Mouse (Mus musculus) hindbrain, embryonic 10.5 days (tissue): ENCODE results near the gene Ms4a12. TPM values are rescaled to one million over a fixed set of nuclear protein-coding genes. Genes with fewer than 3 reads are reported as not detected.

Experiments
- DNase-seq: peaks from one replicate; pipeline ENCODE4 v3.0.0-alpha.2; 2017; ENCODE audit warnings: low spot score
- H3K27ac ChIP-seq: fragments of 300-500 bp; sonication (generic); 2 replicates; pipeline ENCODE4 v1.5.1; 2016; ENCODE audit warnings: mild to moderate bottlenecking, moderate library complexity
- H3K27me3 ChIP-seq: fragments of 300-500 bp; sonication (generic); 2 replicates; pipeline ENCODE4 v1.6.1; 2016; ENCODE audit warnings: mild to moderate bottlenecking; ENCODE audit not compliant: poor library complexity, insufficient read depth, severe bottlenecking
- H3K36me3 ChIP-seq: fragments of 300-500 bp; sonication (generic); 2 replicates; pipeline ENCODE4 v1.6.1; 2016; ENCODE audit warnings: mild to moderate bottlenecking, moderate library complexity
- H3K4me1 ChIP-seq: fragments of 300-500 bp; sonication (generic); replicated peaks from 2 replicates; pipeline ENCODE4 v1.6.1; 2016; ENCODE audit warnings: mild to moderate bottlenecking
- H3K4me3 ChIP-seq: fragments of 300-500 bp; sonication (generic); 2 replicates; pipeline ENCODE4 v1.5.1; 2016; ENCODE audit warnings: mild to moderate bottlenecking, moderate library complexity
- H3K9me3 ChIP-seq: fragments of 300-500 bp; sonication (generic); 2 replicates; pipeline ENCODE4 v1.6.1; 2016; ENCODE audit warnings: mild to moderate bottlenecking, moderate library complexity
- WGBS: fragments of 180-500 bp; shearing (Covaris S2); methylation state at CpG from one replicate; pipeline ENCODE4 v1.1.7; 2016; 5-methylcytosine and 5-hydroxymethylcytosine counted together
- polyA plus RNA-seq: library from polyadenylated mRNA; unstranded; fragments of >200 nt; fragmentation: Nextera tagmentation; extraction: Ambion mirVana; gene quantifications from 2 replicates; pipeline ENCODE4 v1.2.1, GENCODE M21; 2016

Gene Ms4a12
- polyA plus RNA-seq, 1 experiment from 2014 or later = not detected

DNA sequence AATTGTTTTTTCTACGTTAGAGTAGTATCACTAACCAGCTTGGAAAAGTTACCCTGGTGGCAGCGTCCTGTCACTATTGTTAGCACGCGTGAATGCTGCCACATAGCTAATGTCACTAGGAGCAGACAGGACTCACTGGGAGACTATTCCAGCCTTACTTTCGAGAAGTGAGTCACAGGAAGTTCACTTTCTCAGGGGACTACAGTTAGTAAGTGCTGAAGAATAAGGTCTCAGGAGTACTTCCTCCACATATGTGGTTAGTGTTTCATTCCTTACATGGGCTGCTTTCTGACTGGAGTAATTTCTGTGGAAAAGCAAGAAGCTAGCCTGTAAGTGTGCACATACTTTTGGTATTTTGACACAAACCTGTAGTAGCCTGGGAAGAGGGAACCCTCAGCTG, 2.0 kb upstream of the Ms4a12 start:
- Histone ChIP-seq H3K4me1 (no peaks in the 10 kb centered on the region), H3K36me3 (no peaks in the 10 kb centered on the region), H3K27ac (no peak overlapping the region), H3K4me3 (no peak overlapping the region), H3K27me3 (no peaks in the 10 kb centered on the region), H3K9me3 (no peaks in the 10 kb centered on the region)
- 85% methylated on average over 5 of the region's 5 CpGs for WGBS
- DNase-seq = no peak

GRCm38 (mm10) chr19:11196546-11196945, 35.7 kb downstream of the Ms4a12 start, which contains the start of gene Ms4a13:
TSS of gene Ms4a13 (minus strand) at chr19:11196737.
- WGBS = 68% methylated on average over 12 of the region's 12 CpGs
- no peak for DNase-seq
- no peaks in the 10 kb centered on the region for H3K27me3 ChIP-seq
- H3K9me3 ChIP-seq = no peaks in the 10 kb centered on the region
- H3K4me3 ChIP-seq = no peak within 1 kb of the TSS
- H3K4me1 ChIP-seq = no peaks in the 10 kb centered on the region
- H3K36me3 ChIP-seq = no peaks in the 10 kb centered on the region
- no peak within 1 kb of the TSS for H3K27ac ChIP-seq

GRCm38 (mm10) chr19:11192552-11192951, 39.7 kb downstream of the Ms4a12 start:
- Histone ChIP-seq H3K4me1 (no peaks in the 10 kb centered on the region), H3K9me3 (no peaks in the 10 kb centered on the region), H3K27me3 (no peaks in the 10 kb centered on the region), H3K27ac (no peak overlapping the region), H3K4me3 (no peak overlapping the region), H3K36me3 (no peaks in the 10 kb centered on the region)
- 74% methylated on average over 1 of the region's 1 CpGs for WGBS
- DNase-seq = no peak

DNA sequence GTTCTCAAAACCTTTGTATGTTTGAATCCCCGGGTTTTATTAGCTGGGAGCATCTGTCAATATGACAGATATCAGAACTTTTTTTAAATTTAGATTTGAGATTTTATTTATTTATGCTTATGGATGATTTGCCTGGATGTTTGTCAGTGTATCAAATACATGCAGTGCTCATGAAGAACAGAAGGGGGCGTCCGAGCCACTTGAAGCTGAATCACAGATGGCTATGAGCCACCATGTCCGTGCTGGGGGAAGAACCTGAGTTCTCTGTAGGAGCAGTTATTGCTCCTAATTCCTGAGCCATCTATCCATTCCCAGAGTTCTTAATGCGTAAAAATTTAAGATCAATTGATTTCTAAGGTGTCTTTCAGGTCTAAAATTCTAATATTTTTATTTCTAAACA, 48.1 kb downstream of the Ms4a12 start:
- Histone ChIP-seq H3K9me3 (no peaks in the 10 kb centered on the region), H3K27ac (no peak overlapping the region), H3K4me3 (no peak overlapping the region), H3K4me1 (no peaks in the 10 kb centered on the region), H3K36me3 (no peaks in the 10 kb centered on the region), H3K27me3 (no peaks in the 10 kb centered on the region)
- WGBS = 18% methylated on average over 5 of the region's 5 CpGs
- DNase-seq = no peak

- WGBS = 70% methylated on average over 2 of the region's 2 CpGs
- DNase-seq = no peak
- H3K4me3 ChIP-seq = no peak overlapping the region
- H3K4me1 ChIP-seq = no peaks in the 10 kb centered on the region
- no peaks in the 10 kb centered on the region for H3K9me3 ChIP-seq
- no peaks in the 10 kb centered on the region for H3K36me3 ChIP-seq
- no peak overlapping the region for H3K27ac ChIP-seq
- no peaks in the 10 kb centered on the region for H3K27me3 ChIP-seq
Observed at GRCm38 (mm10) chr19:11177464-11177863, 54.8 kb downstream of the Ms4a12 start.

- Histone ChIP-seq H3K9me3 (no peaks in the 10 kb centered on the region), H3K4me1 (no peaks in the 10 kb centered on the region), H3K4me3 (no peak within 1 kb of the TSS), H3K27ac (no peak within 1 kb of the TSS), H3K27me3 (no peaks in the 10 kb centered on the region), H3K36me3 (no peaks in the 10 kb centered on the region)
- 32% methylated on average over 10 of the region's 10 CpGs for WGBS
- DNase-seq = peak; percentile 8
Observed at GRCm38 (mm10) chr19:11165172-11165571, 67.1 kb downstream of the Ms4a12 start, which contains the start of gene 1700025F22Rik. TSS of gene 1700025F22Rik (minus strand) at chr19:11165320.

Other genes starting within 250 kb of the Ms4a12 start
- not detected in 2 replicates for gene Ms4a15, start 239.2 kb downstream of the Ms4a12 start, polyA plus RNA-seq
- not detected in 2 replicates for gene Ms4a18, start 214.4 kb downstream of the Ms4a12 start, polyA plus RNA-seq
- gene Ms4a8a, start 151.3 kb downstream of the Ms4a12 start, polyA plus RNA-seq = not detected in 2 replicates
- gene 1700017D01Rik, start 101.6 kb downstream of the Ms4a12 start, polyA plus RNA-seq = not detected in 2 replicates
- not detected in 2 replicates for gene 1700025F22Rik, start 67.1 kb downstream of the Ms4a12 start, polyA plus RNA-seq
- not detected in 2 replicates for gene Ms4a13, start 35.7 kb downstream of the Ms4a12 start, polyA plus RNA-seq
- not detected in 2 replicates for gene Ms4a1, start 33.8 kb upstream of the Ms4a12 start, polyA plus RNA-seq
- not detected in 2 replicates for gene Ms4a5, start 51.4 kb upstream of the Ms4a12 start, polyA plus RNA-seq
- 0.08 TPM in 1 of 2 replicates, not detected in the other for gene Ms4a14, start 82.0 kb upstream of the Ms4a12 start, polyA plus RNA-seq
- 0.59 TPM in 1 of 2 replicates, not detected in the other for gene Ms4a7, start 103.7 kb upstream of the Ms4a12 start, polyA plus RNA-seq
- 1.1 and 2.1 TPM in 2 replicates for gene Ms4a4a, start 143.1 kb upstream of the Ms4a12 start, polyA plus RNA-seq
- 0.44 TPM in 1 of 2 replicates, not detected in the other for gene Ms4a4c, start 172.3 kb upstream of the Ms4a12 start, polyA plus RNA-seq
- not detected in 2 replicates for gene Ms4a4b, start 211.1 kb upstream of the Ms4a12 start, polyA plus RNA-seq
- gene Ms4a6c, start 236.9 kb upstream of the Ms4a12 start, polyA plus RNA-seq = 2.6 and 2.8 TPM in 2 replicates